Mouse (Mus musculus) liver, embryonic 14.5 days (tissue): ENCODE measurements at regions not wholly inside any gene's neighbourhood (a gene's known extent, or its start where the extent isn't known, plus 50 kb on each side); places are given as distances from the start of the nearest gene placed in this dataset.

Experiments used
- CTCF ChIP-seq: IDR thresholded peaks from 2 replicates; pipeline ENCODE4 v1.5.1; 2016; ENCODE audit warnings: antibody characterized with exemption, low read depth, control low read depth
- EP300 ChIP-seq: IDR thresholded peaks from 2 replicates; pipeline ENCODE4 v1.6.1; 2016; ENCODE audit warnings: antibody characterized with exemption, low read depth

DNA sequence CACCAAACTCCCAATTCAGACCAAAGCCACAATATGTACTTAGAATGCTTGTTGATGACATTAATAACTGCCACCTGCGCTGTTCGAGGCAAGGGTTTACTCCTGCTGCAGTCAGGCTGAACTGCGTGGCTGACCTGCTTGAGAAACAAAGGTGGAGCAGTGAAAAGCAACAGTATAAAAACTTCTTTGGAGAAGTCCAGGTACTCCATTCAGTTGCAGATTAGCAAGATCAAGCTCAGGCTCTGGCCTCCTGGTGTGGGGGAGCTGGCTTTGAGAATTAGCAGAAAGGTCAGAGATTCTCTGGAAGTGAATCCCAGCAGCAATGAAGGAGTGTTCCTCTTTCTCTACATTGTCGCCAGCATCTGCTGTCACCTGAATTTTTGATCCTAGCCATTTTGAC is 378.4 kb upstream of the Vstm2a start:
- no peak for TF ChIP-seq CTCF
- no peak for TF ChIP-seq EP300
